8 mouse cellular contexts compared by ENCODE assay signal in the genomic region with DNA sequence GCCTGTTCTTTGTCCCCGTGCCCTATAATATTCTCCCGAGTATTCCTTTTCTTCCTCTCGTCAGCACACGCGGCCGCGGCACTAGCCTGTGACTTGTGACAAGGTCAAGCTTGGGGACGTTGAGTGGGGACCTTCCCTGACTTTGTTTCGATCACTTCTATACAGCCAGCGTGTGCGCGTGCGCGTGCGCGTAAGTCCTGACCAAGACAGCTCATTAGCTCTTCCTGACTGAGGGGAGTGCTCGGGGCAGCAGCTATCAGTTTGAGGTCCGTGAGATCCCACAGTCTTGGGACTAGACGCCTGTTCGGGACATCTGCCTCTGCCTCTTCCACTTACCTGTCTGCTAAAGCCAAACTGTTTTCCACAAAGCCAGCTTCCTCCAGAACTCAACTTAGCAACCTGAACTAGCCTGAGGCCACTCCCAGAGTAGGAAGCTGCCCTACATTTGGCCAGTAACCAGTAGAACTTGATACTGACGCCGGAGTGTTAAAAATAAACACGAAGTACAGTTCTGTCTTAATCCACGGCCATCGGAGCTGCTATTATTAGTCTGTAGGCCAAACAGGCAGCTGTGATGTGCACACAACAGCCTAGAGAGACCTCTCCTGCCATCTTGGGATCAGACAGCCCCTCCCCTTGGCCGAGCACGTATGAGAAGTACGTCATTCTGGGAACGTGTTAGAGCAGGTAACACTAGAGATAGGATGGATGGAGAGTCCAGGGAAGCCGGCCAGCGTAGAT. TPM values are rescaled to one million over a fixed set of nuclear protein-coding genes. Genes with fewer than 3 reads are reported as not detected.
A peak's percentile ranks its signal among the peaks of the same experiment; 100 is the strongest.
DNase-seq lines count a peak whose midpoint lies in the region; ATAC-seq lines count a peak whose summit lies in the region.

No protein-coding gene starts in this region.

- 0 out of 2 replicates have a peak overlapping the region, but pooled peaks have one; percentile 10 for H3K27ac ChIP-seq in forebrain, embryonic 15.5 days (replicated peaks)
- no peak overlapping the region for H3K27ac ChIP-seq in forebrain, embryonic 14.5 days (ENCODE audit: low read depth, low read length)
- H3K27ac ChIP-seq in embryonic facial prominence, embryonic 13.5 days = peak overlapping the region; percentile 55; the same call in 1 of the 2 replicates
- H3K27ac ChIP-seq in hindbrain, embryonic 14.5 days = peak overlapping the region; percentile 40; the same call in 1 of the 2 replicates

- no peaks in the 10 kb centered on the region for H3K9me3 ChIP-seq in forebrain, embryonic 15.5 days
- H3K9me3 ChIP-seq in forebrain, embryonic 14.5 days (replicated peaks; ENCODE audit: control insufficient read depth, low read length) = no peaks in the 10 kb centered on the region
- H3K9me3 ChIP-seq in embryonic facial prominence, embryonic 13.5 days = no peaks in the 10 kb centered on the region
- no peaks in the 10 kb centered on the region for H3K9me3 ChIP-seq in hindbrain, embryonic 14.5 days (ENCODE audit: control insufficient read depth, low read length)

- H3K4me2 ChIP-seq in forebrain, embryonic 15.5 days (replicated peaks) = no peak overlapping the region
- H3K4me2 ChIP-seq in forebrain, embryonic 14.5 days (ENCODE audit: low read length) = no peak overlapping the region
- peak overlapping the region; percentile 44 for H3K4me2 ChIP-seq in embryonic facial prominence, embryonic 13.5 days
- H3K4me2 ChIP-seq in hindbrain, embryonic 14.5 days (replicated peaks) = peak overlapping the region; percentile 36; the same call in 1 of the 2 replicates

- H3K4me1 ChIP-seq in forebrain, embryonic 15.5 days = peaks cover 23% of the 10 kb centered on the region
- peaks cover 6% of the 10 kb centered on the region; the same call in 1 of the 2 replicates for H3K4me1 ChIP-seq in forebrain, embryonic 14.5 days (ENCODE audit: control insufficient read depth, insufficient read depth, low read length)
- peaks cover 57% of the 10 kb centered on the region for H3K4me1 ChIP-seq in embryonic facial prominence, embryonic 13.5 days
- H3K4me1 ChIP-seq in hindbrain, embryonic 14.5 days (replicated peaks; ENCODE audit: control insufficient read depth, insufficient read depth, low read length) = peaks cover 15% of the 10 kb centered on the region

- H3K4me3 ChIP-seq in forebrain, embryonic 15.5 days = no peak overlapping the region
- H3K4me3 ChIP-seq in forebrain, embryonic 14.5 days (ENCODE audit: low read depth, low read length) = no peak overlapping the region
- no peak overlapping the region for H3K4me3 ChIP-seq in embryonic facial prominence, embryonic 13.5 days
- H3K4me3 ChIP-seq in hindbrain, embryonic 14.5 days (replicated peaks; ENCODE audit: low read length) = no peak overlapping the region

- DNase-seq in forebrain, embryonic 14.5 days (ENCODE audit: low spot score) = no peak
- DNase-seq in hindbrain, embryonic 14.5 days (ENCODE audit: low spot score) = no peak
- peak; percentile 71 for DNase-seq in lung, postnatal 10 days
- DNase-seq in ovary, postnatal 14 days (ENCODE audit: low spot score) = no peak
- no peak for DNase-seq in right cerebral cortex, adult 18-20 months

- H3K36me3 ChIP-seq in forebrain, embryonic 15.5 days = no peaks in the 10 kb centered on the region
- H3K36me3 ChIP-seq in forebrain, embryonic 14.5 days (ENCODE audit: control insufficient read depth, insufficient read depth, low read length) = 0 out of 2 replicates have a peak, but pooled peaks cover 3% of the 10 kb centered on the region
- H3K36me3 ChIP-seq in embryonic facial prominence, embryonic 13.5 days = no peaks in the 10 kb centered on the region; the same call in 1 of the 2 replicates
- no peaks in the 10 kb centered on the region for H3K36me3 ChIP-seq in hindbrain, embryonic 14.5 days (replicated peaks; ENCODE audit: control insufficient read depth, insufficient read depth)

- no peak overlapping the region for H3K9ac ChIP-seq in forebrain, embryonic 15.5 days (replicated peaks)
- no peak overlapping the region for H3K9ac ChIP-seq in forebrain, embryonic 14.5 days (ENCODE audit: low read length)
- 0 out of 2 replicates have a peak overlapping the region, but pooled peaks have one; percentile 52 for H3K9ac ChIP-seq in embryonic facial prominence, embryonic 13.5 days
- no peak overlapping the region for H3K9ac ChIP-seq in hindbrain, embryonic 14.5 days

- ATAC-seq in forebrain, embryonic 15.5 days (replicated peaks) = no peak
- ATAC-seq in forebrain, embryonic 14.5 days = no peak
- no peak for ATAC-seq in embryonic facial prominence, embryonic 13.5 days (ENCODE audit: insufficient number of reproducible peaks, insufficient read depth, low FRiP score, low TSS enrichment, low read depth)
- ATAC-seq in hindbrain, embryonic 14.5 days (ENCODE audit: low FRiP score) = 0 out of 2 replicates have a peak, but pooled peaks have one; percentile 14
- no peak for ATAC-seq in megakaryocyte, adult 5-6 weeks (ENCODE audit: poor library complexity, severe bottlenecking)

- H3K27me3 ChIP-seq in forebrain, embryonic 15.5 days = no peaks in the 10 kb centered on the region
- no peaks in the 10 kb centered on the region for H3K27me3 ChIP-seq in forebrain, embryonic 14.5 days (replicated peaks; ENCODE audit: control insufficient read depth, insufficient read depth, low read length)
- H3K27me3 ChIP-seq in embryonic facial prominence, embryonic 13.5 days = no peaks in the 10 kb centered on the region
- no peaks in the 10 kb centered on the region for H3K27me3 ChIP-seq in hindbrain, embryonic 14.5 days (ENCODE audit: control insufficient read depth, insufficient read depth, low read length)

- WGBS in forebrain, embryonic 15.5 days = 85% methylated on average over 31 of the region's 31 CpGs
- 88% methylated on average over 31 of the region's 31 CpGs for WGBS in forebrain, embryonic 14.5 days
- 67% methylated on average over 31 of the region's 31 CpGs for WGBS in embryonic facial prominence, embryonic 13.5 days
- WGBS in hindbrain, embryonic 14.5 days = 74% methylated on average over 31 of the region's 31 CpGs

RNA-seq across cellular contexts. Expression of a gene that starts 17.8 kb away (rescaled TPM):
- 59.8 and 64.3 TPM in 2 replicates for polyA plus RNA-seq in forebrain, embryonic 15.5 days (2015; fragmentation: Nextera tagmentation; extraction: Ambion mirVana)
- 47.8 and 58.4 TPM in 2 replicates for polyA plus RNA-seq in forebrain, embryonic 14.5 days (2014; fragmentation: Nextera tagmentation; extraction: Ambion mirVana)
- polyA plus RNA-seq in embryonic facial prominence, embryonic 13.5 days (2015; fragmentation: Nextera tagmentation; extraction: Ambion mirVana) = 13.1 and 17.2 TPM in 2 replicates
- polyA plus RNA-seq in hindbrain, embryonic 14.5 days (2014; fragmentation: Nextera tagmentation; extraction: Ambion mirVana) = 58.3 and 58.5 TPM in 2 replicates
- 2.1 and 3.0 TPM in 2 replicates for total RNA-seq in megakaryocyte, adult 5-6 weeks (2015)
- total RNA-seq in megakaryocyte, adult 5-6 weeks (2017) = 0.77 and 2.3 TPM in 2 replicates

RNA-seq across cellular contexts. Expression of a gene that starts 29.4 kb away (rescaled TPM):
- 0.65 and 0.70 TPM in 2 replicates for polyA plus RNA-seq in forebrain, embryonic 15.5 days (2015; fragmentation: Nextera tagmentation; extraction: Ambion mirVana)
- 0.29 and 0.73 TPM in 2 replicates for polyA plus RNA-seq in forebrain, embryonic 14.5 days (2014; fragmentation: Nextera tagmentation; extraction: Ambion mirVana)
- 0.20 TPM in 1 of 2 replicates, not detected in the other for polyA plus RNA-seq in embryonic facial prominence, embryonic 13.5 days (2015; fragmentation: Nextera tagmentation; extraction: Ambion mirVana)
- polyA plus RNA-seq in hindbrain, embryonic 14.5 days (2014; fragmentation: Nextera tagmentation; extraction: Ambion mirVana) = 1.6 and 2.2 TPM in 2 replicates
- total RNA-seq in megakaryocyte, adult 5-6 weeks (2015) = not detected in 2 replicates
- total RNA-seq in megakaryocyte, adult 5-6 weeks (2017) = not detected in 2 replicates

RNA-seq across cellular contexts. Expression of a gene that starts 42.2 kb away (rescaled TPM):
- polyA plus RNA-seq in forebrain, embryonic 15.5 days (2015; fragmentation: Nextera tagmentation; extraction: Ambion mirVana) = 10.7 and 12.5 TPM in 2 replicates
- 10.2 and 12.1 TPM in 2 replicates for polyA plus RNA-seq in forebrain, embryonic 14.5 days (2014; fragmentation: Nextera tagmentation; extraction: Ambion mirVana)
- polyA plus RNA-seq in embryonic facial prominence, embryonic 13.5 days (2015; fragmentation: Nextera tagmentation; extraction: Ambion mirVana) = 7.0 and 8.8 TPM in 2 replicates
- 21.8 and 22.6 TPM in 2 replicates for polyA plus RNA-seq in hindbrain, embryonic 14.5 days (2014; fragmentation: Nextera tagmentation; extraction: Ambion mirVana)
- 5.7 and 6.3 TPM in 2 replicates for total RNA-seq in megakaryocyte, adult 5-6 weeks (2015)
- 7.6 and 9.3 TPM in 2 replicates for total RNA-seq in megakaryocyte, adult 5-6 weeks (2017)

RNA-seq across cellular contexts. Expression of a gene that starts 54.9 kb away (rescaled TPM):
- 4.3 TPM in 2 replicates for polyA plus RNA-seq in forebrain, embryonic 15.5 days (2015; fragmentation: Nextera tagmentation; extraction: Ambion mirVana)
- polyA plus RNA-seq in forebrain, embryonic 14.5 days (2014; fragmentation: Nextera tagmentation; extraction: Ambion mirVana) = 6.7 and 8.8 TPM in 2 replicates
- 3.2 and 3.8 TPM in 2 replicates for polyA plus RNA-seq in embryonic facial prominence, embryonic 13.5 days (2015; fragmentation: Nextera tagmentation; extraction: Ambion mirVana)
- 6.4 and 7.5 TPM in 2 replicates for polyA plus RNA-seq in hindbrain, embryonic 14.5 days (2014; fragmentation: Nextera tagmentation; extraction: Ambion mirVana)
- 0.57 and 2.5 TPM in 2 replicates for total RNA-seq in megakaryocyte, adult 5-6 weeks (2015)
- 3.0 and 3.5 TPM in 2 replicates for total RNA-seq in megakaryocyte, adult 5-6 weeks (2017)

Comparison
In these comparisons a context has a peak if more than half of its experiments do, and no peak if none do; other contexts are left out.
1. H3K4me2 ChIP-seq: peak in embryonic facial prominence, embryonic 13.5 days (single experiment) and hindbrain, embryonic 14.5 days (single experiment); none in forebrain, embryonic 15.5 days (single experiment) and forebrain, embryonic 14.5 days (single experiment).